Mouse (Mus musculus) embryonic facial prominence, embryonic 11.5 days (tissue): ENCODE data around the gene Me3. TPM values are rescaled to one million over a fixed set of nuclear protein-coding genes. Genes with fewer than 3 reads are reported as not detected.

Source experiments
- ATAC-seq: fragments of 200-750 bp; cut with Nextera tagmentation; replicated peaks from 2 replicates; pipeline ENCODE4 v1.8.0; 2017; ENCODE audit warnings: low read depth; ENCODE audit not compliant: insufficient number of reproducible peaks, low FRiP score, low TSS enrichment
- DNase-seq: peaks from one replicate; pipeline ENCODE4 v3.0.0-alpha.2; 2015; ENCODE audit warnings: low spot score
- H3K27ac ChIP-seq: fragments of 300-500 bp; sonication (generic); replicated peaks from 2 replicates; pipeline ENCODE4 v1.5.1; 2014; ENCODE audit warnings: mild to moderate bottlenecking, low read depth, low read length, control low read depth
- H3K27me3 ChIP-seq: fragments of 300-500 bp; sonication (generic); 2 replicates; pipeline ENCODE4 v1.6.1; 2014; ENCODE audit warnings: mild to moderate bottlenecking, low read length, moderate library complexity, mixed read lengths; ENCODE audit not compliant: control insufficient read depth, insufficient read depth
- H3K36me3 ChIP-seq: fragments of 300-500 bp; sonication (generic); replicated peaks from 2 replicates; pipeline ENCODE4 v1.6.1; 2014; ENCODE audit warnings: low read depth, mild to moderate bottlenecking, low read length, moderate library complexity, mixed read lengths; ENCODE audit not compliant: control insufficient read depth, insufficient read depth
- H3K4me1 ChIP-seq: fragments of 300-500 bp; sonication (generic); 2 replicates; pipeline ENCODE4 v1.6.1; 2014; ENCODE audit warnings: low read length, mixed read lengths; ENCODE audit not compliant: control insufficient read depth, insufficient read depth
- H3K4me2 ChIP-seq: fragments of 300-500 bp; sonication (generic); 2 replicates; pipeline ENCODE4 v1.6.1; 2014; ENCODE audit warnings: low read depth, mild to moderate bottlenecking, control low read depth, low read length, moderate library complexity
- H3K4me3 ChIP-seq: fragments of 300-500 bp; sonication (generic); 2 replicates; pipeline ENCODE4 v1.5.1; 2014; ENCODE audit warnings: low read depth, low read length, control low read depth
- H3K9ac ChIP-seq: fragments of 300-500 bp; sonication (generic); replicated peaks from 2 replicates; pipeline ENCODE4 v1.6.1; 2014; ENCODE audit warnings: mild to moderate bottlenecking, control low read depth, low read length
- H3K9me3 ChIP-seq: fragments of 300-500 bp; sonication (generic); replicated peaks from 2 replicates; pipeline ENCODE4 v1.6.1; 2016; ENCODE audit warnings: mild to moderate bottlenecking, low read length, inconsistent platforms, mixed read lengths; ENCODE audit not compliant: control insufficient read depth
- WGBS: fragments of 180-500 bp; shearing (Covaris S2); extraction: QIAGEN DNeasy Blood & Tissue Kit; methylation state at CpG from one replicate; pipeline ENCODE4 v1.1.7; 2014; 5-methylcytosine and 5-hydroxymethylcytosine counted together
- polyA plus RNA-seq: library from polyadenylated mRNA; unstranded; fragments of >200 nt; fragmentation: Nextera tagmentation; extraction: Ambion mirVana; gene quantifications from 2 replicates; pipeline ENCODE4 v1.2.1, GENCODE M21; 2014

Me3 gene
- polyA plus RNA-seq, 1 experiment from 2014 or later: 0.77 TPM

DNA sequence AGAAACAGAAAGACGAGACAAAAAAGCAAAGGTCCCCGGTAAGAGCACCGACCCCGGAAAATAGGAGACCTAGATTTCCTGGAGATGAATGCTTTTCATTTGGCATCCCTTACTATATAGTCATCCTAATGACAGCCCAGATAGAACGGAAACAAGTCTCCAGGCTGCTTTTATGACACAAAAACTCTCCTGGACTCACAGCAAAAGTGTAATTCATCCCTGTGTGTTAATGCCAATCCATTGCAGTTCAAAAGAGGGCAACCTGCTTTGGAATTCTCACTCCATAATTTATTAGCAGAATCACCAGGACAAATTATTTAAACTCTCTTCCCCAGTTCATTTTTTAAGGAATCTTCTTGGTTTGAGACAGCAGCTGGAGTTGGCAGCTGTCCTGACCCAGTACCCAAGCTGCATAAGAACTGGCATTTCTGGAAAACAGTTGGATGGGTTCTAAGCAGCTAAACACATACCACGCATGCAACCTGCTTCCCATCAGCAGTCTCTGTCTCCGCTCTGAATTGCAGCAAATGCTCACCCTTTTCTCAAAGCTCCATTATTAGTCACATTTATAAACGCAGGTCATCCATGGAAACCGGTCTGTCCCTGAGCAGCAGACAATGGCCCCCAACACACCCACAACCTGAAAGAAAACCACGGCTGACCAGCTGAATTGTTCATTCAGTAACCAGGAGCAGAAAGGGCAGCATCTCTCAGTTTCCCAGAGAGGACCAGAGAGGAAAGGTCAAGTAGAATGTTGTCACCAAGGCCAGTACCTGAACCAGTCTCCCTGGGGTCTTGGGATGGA, 49.7 kb downstream of the Me3 start:
- no peak overlapping the region for H3K27ac ChIP-seq
- H3K4me1 ChIP-seq: no peaks in the 10 kb centered on the region
- 85% methylated on average over 10 of the region's 10 CpGs for WGBS
- H3K9ac ChIP-seq: no peak overlapping the region
- H3K36me3 ChIP-seq: no peaks in the 10 kb centered on the region
- DNase-seq (no peak), ATAC-seq (no peak)
- H3K4me3 ChIP-seq: no peak overlapping the region
- H3K4me2 ChIP-seq: no peak overlapping the region
- H3K27me3 ChIP-seq: no peaks in the 10 kb centered on the region
- H3K9me3 ChIP-seq: no peaks in the 10 kb centered on the region

DNA sequence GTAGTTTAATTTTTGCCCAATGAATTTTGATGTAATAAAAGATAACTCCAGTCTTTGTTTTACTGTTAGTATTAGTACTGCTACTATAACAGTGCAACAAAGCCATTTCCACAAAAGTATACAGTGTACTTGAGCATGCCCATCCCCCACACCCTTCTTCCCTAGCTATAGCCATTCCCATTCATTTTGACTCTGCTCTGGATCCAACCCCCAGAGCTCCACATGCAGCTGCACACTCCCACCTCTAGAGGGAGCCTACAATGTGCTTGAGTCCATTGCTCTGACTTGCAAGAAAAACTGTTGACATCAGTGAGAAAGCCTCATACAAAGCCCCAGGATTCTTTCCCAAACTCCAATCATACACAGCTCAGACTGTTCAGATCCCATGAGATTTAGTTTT, 66.0 kb downstream of the Me3 start:
- DNase-seq (peak; percentile 66), ATAC-seq (no peak)
- H3K27me3 ChIP-seq: no peaks in the 10 kb centered on the region
- no peaks in the 10 kb centered on the region for H3K36me3 ChIP-seq
- no peak overlapping the region for H3K4me3 ChIP-seq
- no peak overlapping the region for H3K9ac ChIP-seq
- H3K4me1 ChIP-seq: no peaks in the 10 kb centered on the region
- H3K27ac ChIP-seq: no peak overlapping the region
- no peak overlapping the region for H3K4me2 ChIP-seq
- no peaks in the 10 kb centered on the region for H3K9me3 ChIP-seq

DNA sequence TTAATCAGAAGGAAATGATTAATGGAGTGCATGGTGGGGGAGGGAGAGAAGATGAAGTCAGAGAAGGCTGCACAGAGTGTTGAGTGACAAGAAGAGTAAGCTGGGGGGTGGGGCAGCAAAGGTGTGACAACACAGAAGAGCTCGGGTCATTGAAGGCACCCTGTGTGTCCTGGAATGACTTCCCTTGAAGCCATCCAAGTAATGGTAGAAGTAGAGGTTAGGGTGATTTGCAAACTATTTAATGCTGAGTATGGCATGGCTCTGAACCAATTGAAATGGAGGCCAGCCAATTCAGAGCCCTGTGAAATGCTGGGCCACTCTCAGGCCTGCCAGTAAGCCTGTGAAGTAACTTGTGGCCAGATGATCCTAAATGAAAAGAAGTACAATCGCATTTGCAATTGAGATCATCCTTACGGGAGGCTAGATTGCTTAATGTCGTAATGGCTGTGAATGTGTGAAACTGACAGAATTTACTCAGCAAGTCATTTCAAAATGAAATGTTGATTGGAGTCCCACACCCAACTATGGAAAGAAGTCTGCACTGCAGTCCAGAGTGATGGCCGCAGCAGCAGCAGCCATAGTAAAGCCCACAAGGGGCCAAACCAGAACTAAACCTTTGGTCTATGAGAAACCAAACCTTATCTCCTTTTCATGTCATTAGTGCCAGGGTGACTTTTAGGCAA, 67.6 kb downstream of the Me3 start:
- H3K9me3 ChIP-seq: no peaks in the 10 kb centered on the region
- H3K27ac ChIP-seq: no peak overlapping the region
- no peak overlapping the region for H3K4me2 ChIP-seq
- H3K36me3 ChIP-seq: no peaks in the 10 kb centered on the region
- H3K27me3 ChIP-seq: no peaks in the 10 kb centered on the region
- no peak for ATAC-seq
- H3K4me3 ChIP-seq: no peak overlapping the region
- no peak for DNase-seq
- no peak overlapping the region for H3K9ac ChIP-seq
- no peaks in the 10 kb centered on the region for H3K4me1 ChIP-seq
- 75% methylated on average over 5 of the region's 5 CpGs for WGBS

- DNase-seq: no peak
- Histone ChIP-seq H3K4me2 (no peak overlapping the region), H3K4me3 (no peak overlapping the region), H3K4me1 (no peaks in the 10 kb centered on the region), H3K9me3 (no peaks in the 10 kb centered on the region), H3K9ac (no peak overlapping the region), H3K27ac (no peak overlapping the region), H3K27me3 (no peaks in the 10 kb centered on the region), H3K36me3 (no peaks in the 10 kb centered on the region)
- 19% methylated on average over 1 of the region's 1 CpGs for whole genome bisulfite sequencing
- ATAC-seq: no peak
Observed at GRCm38 (mm10) chr7:89700511-89700910, 68.3 kb downstream of the Me3 start.

- Histone ChIP-seq H3K9me3 (no peaks in the 10 kb centered on the region), H3K27ac (no peak overlapping the region), H3K4me2 (no peak overlapping the region), H3K27me3 (no peaks in the 10 kb centered on the region), H3K4me3 (no peak overlapping the region), H3K9ac (no peak overlapping the region), H3K36me3 (no peaks in the 10 kb centered on the region), H3K4me1 (no peaks in the 10 kb centered on the region)
- DNase-seq (no peak), ATAC-seq (no peak)
- 73% methylated on average over 2 of the region's 2 CpGs for WGBS
Observed at GRCm38 (mm10) chr7:89710776-89711175, 78.6 kb downstream of the Me3 start.

- Histone ChIP-seq H3K27me3 (no peaks in the 10 kb centered on the region), H3K27ac (no peak overlapping the region), H3K9me3 (no peaks in the 10 kb centered on the region), H3K4me2 (no peak overlapping the region), H3K4me1 (no peaks in the 10 kb centered on the region), H3K9ac (no peak overlapping the region), H3K4me3 (no peak overlapping the region), H3K36me3 (no peaks in the 10 kb centered on the region)
- no peak for ATAC-seq
- DNase-seq: no peak
Observed at GRCm38 (mm10) chr7:89713059-89713458, 80.9 kb downstream of the Me3 start.

GRCm38 (mm10) chr7:89716226-89716625, 84.0 kb downstream of the Me3 start:
- Histone ChIP-seq H3K4me3 (no peak overlapping the region), H3K9ac (no peak overlapping the region), H3K9me3 (no peaks in the 10 kb centered on the region), H3K36me3 (no peaks in the 10 kb centered on the region), H3K4me1 (no peaks in the 10 kb centered on the region), H3K27ac (no peak overlapping the region), H3K27me3 (no peaks in the 10 kb centered on the region), H3K4me2 (no peak overlapping the region)
- DNase-seq (no peak), ATAC-seq (no peak)
- 80% methylated on average over 3 of the region's 3 CpGs for WGBS

- Histone ChIP-seq H3K4me3 (no peak overlapping the region), H3K4me2 (no peak overlapping the region), H3K4me1 (no peaks in the 10 kb centered on the region), H3K27me3 (no peaks in the 10 kb centered on the region), H3K9ac (no peak overlapping the region), H3K27ac (no peak overlapping the region), H3K9me3 (no peaks in the 10 kb centered on the region), H3K36me3 (no peaks in the 10 kb centered on the region)
- ATAC-seq: no peak
- 44% methylated on average over 2 of the region's 2 CpGs for WGBS
- no peak for DNase-seq
Observed at GRCm38 (mm10) chr7:89717521-89717920, 85.3 kb downstream of the Me3 start.
